Mouse (Mus musculus) layer of hippocampus, adult 8-10 months (tissue): ENCODE results near the gene Tox3. TPM values are rescaled to one million over a fixed set of nuclear protein-coding genes. Genes with fewer than 3 reads are reported as not detected.

Experiments used
- DNase-seq, 2 experiments: peaks; one replicate each; pipeline ENCODE4 v3.0.0; 2022; ENCODE audit warnings: low spot score in 2 of 2
- total RNA-seq, 4 experiments: library from RNA; stranded (reverse); gene quantifications; 2 replicates each; pipeline ENCODE4 v1.2.4; 2022

Gene Tox3
- 10 to 100 TPM; 10.6 to 14.8 (median 12.6) TPM for total RNA-seq

GRCm38 (mm10) chr8:90348178-90348925 lies at the start of gene Tox3:
Tox3 (minus strand) TSS chr8:90348343.
- DNase-seq: no peak

DNA sequence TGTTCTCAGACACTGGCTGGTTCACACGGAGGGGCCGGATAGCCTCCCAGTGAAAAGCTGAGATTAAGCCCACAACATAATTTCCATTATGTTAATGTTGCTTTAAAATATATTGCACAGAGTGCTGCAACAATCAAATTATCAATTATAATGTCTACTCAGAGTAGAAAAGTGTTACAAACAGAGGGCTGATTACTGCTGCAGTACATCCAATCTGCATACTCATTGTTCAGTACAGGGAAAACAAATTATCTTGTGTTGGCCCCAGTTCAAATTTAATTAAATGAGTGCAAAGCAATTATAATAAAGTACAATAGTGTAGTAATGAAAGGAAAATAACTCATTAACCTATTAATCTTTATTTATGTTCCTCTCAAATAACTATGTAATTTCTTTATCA lies 44.5 kb upstream of the Tox3 start:
- DNase-seq: no peak

DNA sequence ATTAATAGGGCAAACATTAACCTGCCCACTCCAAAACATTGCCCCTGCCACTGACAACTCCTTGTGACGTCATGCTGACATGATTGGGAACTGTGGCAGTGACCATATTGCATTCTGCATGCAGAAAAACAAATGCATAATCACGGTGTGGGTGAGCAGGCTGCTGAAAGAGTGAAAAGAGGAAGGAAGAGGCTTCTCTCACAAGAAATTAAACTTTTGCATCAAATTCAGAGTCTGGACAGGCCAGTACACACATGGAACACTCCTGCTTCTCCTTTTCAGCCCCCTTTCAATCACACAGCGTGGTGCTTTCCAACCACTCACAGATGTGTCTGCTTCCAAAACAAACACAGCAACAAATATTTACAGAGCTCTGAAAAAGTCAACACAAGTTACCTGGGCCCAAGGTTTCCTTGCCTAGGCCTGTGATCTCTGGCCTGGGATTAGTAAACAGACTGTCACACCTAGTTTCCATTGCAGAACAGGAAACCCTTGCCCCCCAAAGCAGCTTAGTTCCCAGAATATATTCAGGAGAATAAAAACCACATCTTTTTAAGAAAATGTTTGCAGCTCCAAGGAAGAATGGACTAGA lies 43.4 kb upstream of the Tox3 start:
- no peak for DNase-seq

DNA sequence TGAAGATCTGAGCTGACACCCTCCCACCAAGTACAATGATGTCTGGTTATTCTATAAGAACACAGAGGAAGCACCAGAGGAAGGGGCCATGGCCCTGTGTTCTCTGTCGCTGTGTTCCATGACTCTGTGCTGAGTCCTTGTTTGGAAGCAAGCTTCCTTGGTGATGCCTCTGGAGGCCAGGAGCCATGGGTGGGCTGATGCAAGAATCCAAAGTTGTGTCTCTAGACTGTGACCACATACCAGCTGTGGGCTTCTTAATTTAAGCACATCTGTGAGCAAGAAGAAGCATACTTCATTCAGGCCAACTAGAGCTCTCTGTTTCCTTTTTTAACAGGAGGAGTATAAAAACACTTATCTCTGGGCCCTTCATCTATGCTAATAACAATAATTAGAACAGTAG lies 42.7 kb upstream of the Tox3 start:
- DNase-seq: no peak

DNA sequence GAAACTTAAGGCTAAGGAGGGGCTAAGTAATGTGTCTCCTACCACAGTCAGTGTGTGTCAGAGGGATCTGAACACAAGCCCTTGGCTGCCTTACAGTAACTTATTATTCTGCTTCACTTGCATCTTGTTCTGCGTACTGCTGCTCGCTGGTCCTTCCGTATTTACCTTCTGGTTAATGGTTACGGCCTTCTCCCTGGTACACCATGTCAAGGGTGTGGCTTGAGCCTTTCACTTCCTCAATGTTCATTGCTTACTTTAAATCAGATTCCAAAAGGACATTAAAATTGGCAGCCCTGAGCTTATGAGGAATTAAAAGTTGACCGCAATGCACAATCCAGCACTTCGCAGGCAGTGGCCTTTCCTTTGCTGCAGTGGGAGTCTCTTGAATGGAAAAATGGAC lies 30.9 kb upstream of the Tox3 start:
- DNase-seq: no peak

GRCm38 (mm10) chr8:90378036-90378435 lies 29.9 kb upstream of the Tox3 start:
- DNase-seq: no peak

GRCm38 (mm10) chr8:90371611-90372222 lies 23.6 kb upstream of the Tox3 start:
- DNase-seq: no peak

DNA sequence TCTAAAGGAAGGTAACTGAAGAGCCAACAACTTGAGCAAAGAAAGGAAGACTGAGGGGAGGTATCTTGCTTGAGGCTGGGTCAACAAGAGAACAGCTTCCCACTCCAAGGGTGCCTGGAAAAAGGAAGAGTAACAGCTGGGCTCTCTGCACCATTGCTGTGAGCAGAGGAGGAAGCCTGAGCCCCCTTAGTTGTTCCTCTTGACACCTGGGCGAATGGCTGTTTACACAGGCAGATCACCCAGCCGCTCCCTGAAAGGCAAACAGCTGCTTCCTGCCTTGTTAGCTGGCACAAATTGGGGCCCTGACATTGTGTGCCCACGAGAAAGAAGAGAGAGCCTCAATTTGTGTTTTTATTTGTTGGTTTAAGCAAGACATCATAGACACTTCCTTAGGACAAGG lies 21.7 kb upstream of the Tox3 start:
- no peak for DNase-seq

- no peak for DNase-seq
Measured at GRCm38 (mm10) chr8:90356729-90357128, 8.6 kb upstream of the Tox3 start.

DNA sequence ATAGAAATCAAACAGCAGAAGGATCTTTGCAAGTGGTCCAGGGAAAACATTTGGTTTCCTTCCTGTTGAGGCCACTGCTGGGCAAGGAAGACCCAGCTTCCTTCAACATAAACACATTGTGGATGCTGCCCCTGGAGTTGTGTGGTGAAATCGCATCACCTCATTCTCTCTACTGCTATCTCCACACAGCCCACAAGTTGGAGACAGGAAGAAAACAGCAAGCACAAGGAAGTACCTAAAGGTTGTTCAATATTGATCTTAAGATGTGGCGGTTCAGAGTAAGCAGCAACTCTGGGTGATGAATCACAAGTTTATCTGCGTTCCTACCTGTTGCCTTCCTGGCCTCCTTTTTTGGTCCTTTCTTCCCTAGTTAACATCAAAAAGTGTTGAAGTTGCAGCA lies 6.6 kb upstream of the Tox3 start:
- no peak for DNase-seq

- DNase-seq: no peak
Measured at GRCm38 (mm10) chr8:90353960-90354540, 5.9 kb upstream of the Tox3 start.

DNA sequence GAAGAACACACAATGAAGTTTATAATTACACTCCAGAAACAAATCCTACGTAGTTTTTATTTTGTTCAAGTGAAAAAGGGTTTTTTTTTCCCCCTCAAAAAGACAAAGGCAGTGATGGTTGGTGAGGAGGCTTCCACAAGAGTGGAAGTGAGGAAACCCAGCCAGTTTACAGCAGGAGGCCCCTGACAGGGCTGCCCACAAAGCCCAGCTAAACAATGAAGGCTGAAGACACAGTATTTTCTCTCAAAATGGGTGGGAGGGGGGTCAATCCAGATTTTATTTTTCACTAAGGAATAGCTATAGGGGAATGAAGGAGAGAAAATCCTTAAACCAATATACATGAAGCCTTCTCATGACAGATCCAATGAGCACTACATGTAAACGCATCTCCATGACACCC lies 5.4 kb upstream of the Tox3 start:
- DNase-seq: no peak

GRCm38 (mm10) chr8:90352991-90353390 lies 4.8 kb upstream of the Tox3 start:
- no peak for DNase-seq

DNA sequence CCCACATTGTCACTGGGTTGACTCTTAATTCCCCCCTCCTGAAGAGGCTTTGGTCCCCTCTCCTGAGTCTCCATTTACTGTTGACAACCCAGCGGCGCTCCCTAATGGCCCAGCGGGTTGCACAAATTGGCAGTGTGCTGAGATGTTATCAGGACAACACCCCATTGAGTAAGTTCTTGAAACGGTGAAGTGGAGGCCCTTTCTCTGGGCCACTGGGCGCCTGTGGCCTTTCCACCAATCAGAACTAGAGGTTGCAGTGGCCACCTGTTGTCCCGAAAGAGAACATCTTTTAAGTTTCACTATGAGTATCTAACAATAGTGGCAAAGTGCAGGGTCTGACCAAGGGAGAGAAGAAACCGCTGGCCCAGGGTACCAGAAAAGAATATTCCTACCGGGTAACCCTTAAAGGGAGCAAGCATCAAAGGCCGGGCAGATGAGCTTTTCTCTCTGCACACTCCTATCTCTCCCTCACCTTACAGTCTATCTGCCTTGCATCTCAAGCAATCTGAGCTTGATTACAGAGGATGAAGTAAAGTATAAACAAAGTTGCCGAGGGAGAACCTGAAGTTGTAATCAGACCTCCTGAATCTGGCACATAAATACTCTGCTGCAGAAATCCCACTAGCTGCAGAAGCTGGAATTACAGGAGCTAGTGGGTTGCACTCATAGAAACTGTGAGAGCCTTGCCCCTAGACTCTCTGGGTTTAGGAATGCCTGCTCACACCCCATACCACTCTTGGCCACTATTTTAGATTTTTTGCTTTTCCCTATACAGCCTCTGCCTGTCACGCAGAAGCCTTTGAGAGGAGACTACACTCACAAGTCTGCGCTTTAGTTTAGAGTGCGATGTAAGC lies 1.8 kb upstream of the Tox3 start:
- DNase-seq: no peak

GRCm38 (mm10) chr8:90348926-90349683 lies 962 bp upstream of the Tox3 start:
- no peak for DNase-seq

GRCm38 (mm10) chr8:90347581-90348177 lies 464 bp downstream of the Tox3 start:
- no peak for DNase-seq

DNA sequence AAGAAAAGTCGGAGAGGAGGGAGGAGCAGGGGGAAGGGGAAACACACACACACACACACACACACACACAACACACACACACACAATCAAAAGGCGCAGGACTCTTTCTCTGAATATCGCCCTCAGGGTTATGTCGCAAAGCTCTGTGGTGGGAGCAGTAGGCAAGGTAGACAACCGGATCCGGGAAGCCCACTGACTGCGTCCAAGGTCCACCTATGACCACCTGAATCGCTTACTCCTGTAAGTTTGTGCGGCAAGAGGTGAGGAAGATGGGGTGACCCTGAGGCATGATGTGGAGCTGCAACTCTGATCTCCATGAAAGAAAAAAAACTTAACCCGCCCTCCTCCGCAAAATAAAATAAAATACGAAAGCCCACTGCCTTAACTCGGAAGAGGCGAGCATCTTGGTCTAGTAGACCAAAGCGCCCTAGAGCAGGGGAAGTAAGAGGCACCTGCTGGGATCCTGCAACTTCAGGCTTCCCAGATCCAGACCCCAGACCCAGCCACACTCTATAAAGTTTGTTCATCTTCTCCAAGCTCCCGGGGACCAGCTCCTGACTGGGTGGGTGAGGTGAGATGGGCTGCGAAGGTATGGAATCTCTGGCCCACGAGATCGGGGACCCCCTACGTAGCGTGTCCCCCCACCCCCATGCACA lies 1.1 kb downstream of the Tox3 start:
- no peak for DNase-seq

- DNase-seq: no peak
Measured at GRCm38 (mm10) chr8:90346138-90346879, 1.8 kb downstream of the Tox3 start.
